In the genomic region with DNA sequence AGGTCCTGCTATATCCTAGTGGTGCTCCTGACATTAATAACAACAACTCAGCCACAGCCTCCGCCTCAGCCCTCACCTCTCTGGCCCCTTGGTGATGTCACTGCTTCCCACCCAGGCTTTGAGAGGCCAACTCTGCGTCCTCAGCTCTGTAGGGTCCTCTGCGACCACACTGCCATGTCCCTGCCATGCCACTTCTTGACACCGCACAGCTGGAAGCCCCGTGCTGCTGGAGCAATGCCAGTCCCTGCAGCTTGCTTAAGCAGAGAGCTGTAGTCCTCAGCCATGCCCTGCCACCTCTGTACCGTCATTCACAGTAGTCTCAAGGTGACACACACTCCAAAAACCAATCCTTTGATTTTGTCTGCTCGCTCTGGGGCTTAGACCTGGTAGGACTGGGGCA, we compare ENCODE assay signal across 26 mouse cellular contexts.
DNase-seq lines count a peak whose midpoint lies in the region; ATAC-seq and TF ChIP-seq lines count a peak whose summit lies in the region.
"Had no signal": no experiment of that assay in that cellular context is flagged by ENCODE, and none has a peak within 500 bp of the region (broad histone marks: within the 10 kb centered on the region; RNA-seq: fewer than 3 reads in every experiment).

No protein-coding gene starts in this region.

- no peak for ATAC-seq in kidney, embryonic 14.5 days (ENCODE audit: low FRiP score, low TSS enrichment)
- ATAC-seq in lung, embryonic 16.5 days (ENCODE audit: low read depth): 0 out of 2 replicates have a peak, but pooled peaks have one; percentile 26
- peak; percentile 36; the same call in 1 of the 2 replicates for ATAC-seq in stomach, postnatal 0 days (ENCODE audit: low FRiP score, low TSS enrichment)
- ATAC-seq: forebrain, embryonic 14.5 days; hindbrain, embryonic 16.5 days had no signal

- no peaks in the 10 kb centered on the region for H3K9me3 ChIP-seq in kidney, embryonic 14.5 days (ENCODE audit: control insufficient read depth, low read length)
- H3K9me3 ChIP-seq in lung, embryonic 16.5 days (ENCODE audit: control insufficient read depth, low read length): no peaks in the 10 kb centered on the region
- H3K9me3 ChIP-seq in stomach, postnatal 0 days (ENCODE audit: control insufficient read depth, low read length): no peaks in the 10 kb centered on the region
- H3K9me3 ChIP-seq in midbrain, embryonic 10.5 days (replicated peaks): no peaks in the 10 kb centered on the region
- H3K9me3 ChIP-seq: embryonic facial prominence, embryonic 12.5 days; liver, embryonic 15.5 days; midbrain, embryonic 12.5 days; neural tube, embryonic 12.5 days had no signal

- H3K4me2 ChIP-seq in kidney, embryonic 14.5 days (replicated peaks; ENCODE audit: low read depth, low read length): no peak overlapping the region
- no peak overlapping the region for H3K4me2 ChIP-seq in lung, embryonic 16.5 days (ENCODE audit: low read depth, low read length)
- no peak overlapping the region for H3K4me2 ChIP-seq in stomach, postnatal 0 days (replicated peaks; ENCODE audit: low read depth)
- H3K4me2 ChIP-seq: embryonic facial prominence, embryonic 12.5 days; liver, embryonic 15.5 days; midbrain, embryonic 12.5 days; neural tube, embryonic 12.5 days had no signal

- WGBS in cerebellum, adult 2 months: 49% methylated on average over 7 of the region's 7 CpGs
- WGBS in kidney, embryonic 14.5 days: 57% methylated on average over 7 of the region's 7 CpGs
- 41% methylated on average over 7 of the region's 7 CpGs for WGBS in lung, embryonic 16.5 days
- WGBS in stomach, postnatal 0 days: 63% methylated on average over 7 of the region's 7 CpGs
- 87% methylated on average over 7 of the region's 7 CpGs for WGBS in midbrain, embryonic 10.5 days

- H3K36me3 ChIP-seq in kidney, embryonic 14.5 days (ENCODE audit: control insufficient read depth, insufficient read depth, low read length): no peaks in the 10 kb centered on the region
- no peaks in the 10 kb centered on the region for H3K36me3 ChIP-seq in lung, embryonic 16.5 days (ENCODE audit: control insufficient read depth, insufficient read depth, low read length)
- H3K36me3 ChIP-seq in stomach, postnatal 0 days (ENCODE audit: control insufficient read depth, insufficient read depth, low read length): no peaks in the 10 kb centered on the region
- no peaks in the 10 kb centered on the region for H3K36me3 ChIP-seq in midbrain, embryonic 10.5 days
- H3K36me3 ChIP-seq: embryonic facial prominence, embryonic 12.5 days; liver, embryonic 15.5 days; midbrain, embryonic 12.5 days; neural tube, embryonic 12.5 days had no signal

- no peak for TF ChIP-seq CTCF in cerebellum, adult 2 months (IDR thresholded peaks at IDR 0.05; ENCODE audit: borderline replicate concordance, insufficient read depth, low read depth, low read length)
- TF ChIP-seq CTCF in stomach, postnatal 0 days (IDR thresholded peaks at IDR 0.05; ENCODE audit: low read depth): no peak

- no peak for TF ChIP-seq EP300 in stomach, postnatal 0 days (optimal IDR thresholded peaks at IDR 0.05)

- no peak overlapping the region for H3K27ac ChIP-seq in cerebellum, adult 2 months (ENCODE audit: insufficient read depth, low read length)
- H3K27ac ChIP-seq in kidney, embryonic 14.5 days (ENCODE audit: low read depth, low read length): no peak overlapping the region
- no peak overlapping the region for H3K27ac ChIP-seq in lung, embryonic 16.5 days (ENCODE audit: low read length)
- H3K27ac ChIP-seq in stomach, postnatal 0 days (replicated peaks): no peak overlapping the region
- H3K27ac ChIP-seq in midbrain, embryonic 10.5 days (replicated peaks): no peak overlapping the region
- H3K27ac ChIP-seq: embryonic facial prominence, embryonic 12.5 days; layer of hippocampus, adult 2 months; liver, embryonic 15.5 days; midbrain, embryonic 12.5 days; neural tube, embryonic 12.5 days had no signal

- no peak overlapping the region for H3K4me3 ChIP-seq in cerebellum, adult 2 months (replicated peaks; ENCODE audit: insufficient read depth, low read depth, low read length)
- no peak overlapping the region for H3K4me3 ChIP-seq in kidney, embryonic 14.5 days (ENCODE audit: low read length)
- no peak overlapping the region for H3K4me3 ChIP-seq in lung, embryonic 16.5 days (ENCODE audit: low read length)
- no peak overlapping the region for H3K4me3 ChIP-seq in stomach, postnatal 0 days (ENCODE audit: low read depth, low read length)
- H3K4me3 ChIP-seq in midbrain, embryonic 10.5 days: no peak overlapping the region
- H3K4me3 ChIP-seq: embryonic facial prominence, embryonic 12.5 days; layer of hippocampus, adult 2 months; liver, embryonic 15.5 days; midbrain, embryonic 12.5 days; myocyte; neural tube, embryonic 12.5 days had no signal

- H3K4me1 ChIP-seq in cerebellum, adult 2 months (ENCODE audit: control insufficient read depth, insufficient read depth, low read length): no peaks in the 10 kb centered on the region
- no peaks in the 10 kb centered on the region for H3K4me1 ChIP-seq in kidney, embryonic 14.5 days (ENCODE audit: control insufficient read depth, insufficient read depth, low read length)
- no peaks in the 10 kb centered on the region for H3K4me1 ChIP-seq in lung, embryonic 16.5 days (replicated peaks; ENCODE audit: control insufficient read depth, insufficient read depth, low read length)
- no peaks in the 10 kb centered on the region for H3K4me1 ChIP-seq in stomach, postnatal 0 days (replicated peaks; ENCODE audit: control insufficient read depth, insufficient read depth)
- H3K4me1 ChIP-seq in midbrain, embryonic 10.5 days: no peaks in the 10 kb centered on the region
- H3K4me1 ChIP-seq: embryonic facial prominence, embryonic 12.5 days; liver, embryonic 15.5 days; midbrain, embryonic 12.5 days; neural tube, embryonic 12.5 days had no signal

- H3K27me3 ChIP-seq in cerebellum, adult 2 months (ENCODE audit: control insufficient read depth, insufficient read depth, low read length): no peaks in the 10 kb centered on the region; the same call in 1 of the 2 replicates
- H3K27me3 ChIP-seq in kidney, embryonic 14.5 days (ENCODE audit: control insufficient read depth, insufficient read depth, low read length): no peaks in the 10 kb centered on the region; the same call in 1 of the 2 replicates
- no peaks in the 10 kb centered on the region for H3K27me3 ChIP-seq in lung, embryonic 16.5 days (ENCODE audit: control insufficient read depth, insufficient read depth, low read depth, low read length)
- H3K27me3 ChIP-seq in stomach, postnatal 0 days (ENCODE audit: control insufficient read depth, insufficient read depth, low read length): no peaks in the 10 kb centered on the region
- no peaks in the 10 kb centered on the region for H3K27me3 ChIP-seq in midbrain, embryonic 10.5 days (ENCODE audit: low read depth, poor library complexity, severe bottlenecking)
- H3K27me3 ChIP-seq: embryonic facial prominence, embryonic 12.5 days; liver, embryonic 15.5 days; midbrain, embryonic 12.5 days; neural tube, embryonic 12.5 days had no signal

- no peak for TF ChIP-seq POLR2A in cerebellum, adult 2 months (IDR thresholded peaks at IDR 0.05; ENCODE audit: borderline replicate concordance, insufficient read depth, low read length)

- peak; percentile 14 to 47 for DNase-seq in cerebellum, postnatal 14 days
- no peak for DNase-seq in cerebellum, adult 2 months
- DNase-seq in kidney, postnatal 10 days: peak; percentile 38
- DNase-seq in lung, postnatal 14 days: no peak
- DNase-seq in stomach, postnatal 0 days (ENCODE audit: low spot score): no peak
- DNase-seq in midbrain, embryonic 10.5 days (ENCODE audit: low spot score): no peak
- DNase-seq: B cell, adult 2 months; cerebellum, adult 8-10 months; embryo, embryonic 11 days; gastrocnemius, postnatal 36 days; heart, postnatal 14 days; kidney, adult 9 months; liver; right cerebral cortex, adult 18-20 months; right cerebral cortex, postnatal 4 days; thymus, postnatal 14 days had no signal

- no peak overlapping the region for H3K9ac ChIP-seq in kidney, embryonic 14.5 days (ENCODE audit: low read depth, low read length)
- no peak overlapping the region for H3K9ac ChIP-seq in lung, embryonic 16.5 days (ENCODE audit: low read length)
- H3K9ac ChIP-seq in stomach, postnatal 0 days (ENCODE audit: low read length): no peak overlapping the region
- H3K9ac ChIP-seq: embryonic facial prominence, embryonic 12.5 days; liver, embryonic 15.5 days; midbrain, embryonic 12.5 days; neural tube, embryonic 12.5 days had no signal

Comparison
In these comparisons a context has a peak if more than half of its experiments do, and no peak if none do; other contexts are left out.
1. DNase-seq: peak in cerebellum, postnatal 14 days (2 of 2) and kidney, postnatal 10 days (single experiment); none in cerebellum, adult 2 months (0 of 2), lung, postnatal 14 days (single experiment), stomach, postnatal 0 days (single experiment) and midbrain, embryonic 10.5 days (single experiment).